Mouse (Mus musculus) cortical plate, adult 2 months (tissue): ENCODE data around the gene Irgq.
A peak's percentile ranks its signal among the peaks of the same experiment; 100 is the strongest.

ENCODE experiments used
- CTCF ChIP-seq: fragments of 200-500 bp; IDR thresholded peaks from 2 replicates; pipeline ENCODE4 v1.5.1; 2011; ENCODE audit warnings: mild to moderate bottlenecking, control low read depth, low read length; ENCODE audit not compliant: insufficient read depth; ENCODE audit errors: extremely low read depth
- POLR2A ChIP-seq: fragments of 200-500 bp; IDR thresholded peaks from 2 replicates; pipeline ENCODE4 v1.6.1; 2011; ENCODE audit warnings: mild to moderate bottlenecking, low read length, control low read depth; ENCODE audit not compliant: insufficient read depth; ENCODE audit errors: extremely low read depth

DNA sequence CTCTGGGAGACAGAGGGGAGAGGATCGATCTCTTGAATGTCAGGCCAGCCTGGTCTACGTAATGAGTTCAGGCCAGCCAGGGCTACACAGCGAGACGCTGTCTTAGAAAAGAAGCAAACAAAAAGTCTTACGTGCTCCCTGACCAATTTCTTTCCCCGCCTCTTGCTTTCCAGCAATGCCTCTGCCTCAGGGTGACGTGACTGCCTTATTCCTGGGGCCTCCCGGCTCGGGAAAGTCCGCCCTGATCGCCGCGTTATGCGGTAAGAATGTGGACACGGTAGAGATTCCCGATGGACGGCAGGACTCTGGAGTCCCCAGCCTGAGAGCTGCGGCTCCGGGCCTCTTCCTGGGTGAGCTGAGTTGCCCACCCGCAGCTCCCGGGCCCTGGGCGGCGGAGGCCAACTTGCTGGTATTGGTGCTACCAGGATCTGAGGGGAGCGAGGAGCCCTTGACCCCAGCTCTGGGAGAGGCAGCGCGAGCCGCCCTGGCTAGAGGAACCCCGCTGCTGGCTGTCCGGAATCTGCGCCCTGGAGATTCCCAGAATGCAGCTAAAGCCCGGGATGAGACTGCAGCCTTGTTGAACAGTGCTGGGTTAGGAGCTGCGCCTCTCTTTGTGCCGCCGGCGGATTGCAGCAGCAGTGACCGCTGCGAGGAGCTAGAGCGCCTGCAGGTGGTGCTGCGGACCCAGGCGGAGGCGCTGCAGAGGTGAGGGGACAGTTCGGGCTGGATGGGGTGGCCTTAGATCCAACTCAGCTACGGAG lies 902 bp downstream of the Irgq start:
- TF ChIP-seq POLR2A = peak; percentile 51; the same call in 1 of the 2 replicates
- peak; percentile 55 for TF ChIP-seq CTCF
